Mouse (Mus musculus) brain, embryonic 14.5 days (tissue): ENCODE results near the gene Gm15557. TPM values are rescaled to one million over a fixed set of nuclear protein-coding genes. Genes with fewer than 3 reads are reported as not detected.
"Not testable (repeated sequence)": the region's sequence is repeated elsewhere in the genome, so short reads cannot be mapped to it uniquely, and the experiment has no call there.

Source experiments
- DNase-seq: peaks from one replicate; pipeline ENCODE4 v3.0.0-alpha.2; 2011; ENCODE audit warnings: low read depth
- CTCF ChIP-seq: fragments of 200-500 bp; IDR thresholded peaks from 2 replicates; pipeline ENCODE4 v1.5.1; 2012; ENCODE audit warnings: inconsistent platforms, mild to moderate bottlenecking, moderate library complexity, borderline replicate concordance; ENCODE audit not compliant: insufficient read depth, insufficient read length; ENCODE audit errors: extremely low read depth
- POLR2A ChIP-seq: fragments of 200-500 bp; IDR thresholded peaks from 2 replicates; pipeline ENCODE4 v1.6.1; 2012; ENCODE audit warnings: mild to moderate bottlenecking, inconsistent platforms, borderline replicate concordance; ENCODE audit not compliant: poor library complexity, insufficient read depth, insufficient read length, severe bottlenecking; ENCODE audit errors: extremely low read depth
- polyA plus RNA-seq: library from polyadenylated mRNA; depleted of rRNA; stranded (reverse); fragments of >200 nt; gene quantifications from 2 replicates; pipeline ENCODE4 v1.2.3, GENCODE M21; 2012; rRNA removed

Gene Gm15557
- not detected in 2 replicates for polyA plus RNA-seq

DNA sequence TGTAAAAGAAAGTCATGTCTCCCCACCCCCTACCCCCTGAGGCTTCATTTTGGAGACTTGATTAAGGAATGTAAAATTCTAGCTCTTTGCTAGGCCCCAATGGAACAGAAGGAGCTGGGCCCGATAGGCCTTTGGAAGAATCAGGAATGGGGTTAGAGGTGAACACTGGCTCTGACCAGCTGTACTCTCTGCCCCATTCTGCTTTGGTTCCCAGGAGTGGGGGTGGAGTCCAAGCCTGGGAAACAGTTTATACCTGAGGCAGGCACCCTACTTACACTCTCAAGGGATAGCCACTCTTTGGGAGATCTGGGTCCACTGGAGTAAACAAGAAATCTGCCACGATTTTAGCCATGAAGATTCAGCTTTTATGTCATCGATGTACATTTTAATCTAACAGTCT, at the start of gene Gm15557:
TSS of gene Gm15557 (plus strand) at position 48 of the 400 bp plus-strand sequence.
- no peak for TF ChIP-seq POLR2A
- no peak for TF ChIP-seq CTCF
- DNase-seq: no peak

DNA sequence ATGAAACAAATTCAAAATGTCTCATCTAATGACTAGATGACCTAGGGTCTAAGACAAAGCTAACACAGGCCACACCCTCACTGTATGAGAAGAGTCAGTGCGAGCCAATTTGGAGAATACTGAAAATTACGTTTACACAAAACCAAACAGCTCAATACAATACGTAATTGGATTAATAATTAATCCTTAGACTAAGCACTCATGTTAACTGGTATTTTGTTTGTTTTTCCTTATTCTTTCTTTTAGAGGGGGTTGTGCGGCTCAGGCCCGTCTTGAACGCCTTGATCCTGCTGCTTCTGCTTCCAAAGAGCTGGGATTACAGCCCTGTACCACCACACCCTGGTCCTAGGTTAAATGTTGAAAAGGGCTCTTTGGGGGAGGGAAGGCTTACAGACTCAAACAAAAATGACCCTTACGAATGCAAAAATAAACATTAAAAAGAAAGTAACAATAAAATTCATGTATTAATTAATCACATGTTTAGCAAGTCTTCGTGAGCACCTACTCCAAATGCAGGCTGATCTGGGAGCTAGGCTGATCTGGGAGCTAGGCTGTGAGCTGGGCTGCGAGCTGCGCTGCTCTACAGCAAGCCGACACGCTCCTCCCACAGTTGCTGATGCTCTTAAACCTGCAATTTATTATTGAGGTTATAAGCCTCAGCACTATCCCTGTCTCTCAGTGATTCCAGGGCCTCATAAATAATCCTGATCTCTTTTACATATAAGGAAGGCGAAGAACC, 46.1 kb upstream of the Gm15557 start:
- TF ChIP-seq CTCF (no peak), POLR2A (no peak)

DNA sequence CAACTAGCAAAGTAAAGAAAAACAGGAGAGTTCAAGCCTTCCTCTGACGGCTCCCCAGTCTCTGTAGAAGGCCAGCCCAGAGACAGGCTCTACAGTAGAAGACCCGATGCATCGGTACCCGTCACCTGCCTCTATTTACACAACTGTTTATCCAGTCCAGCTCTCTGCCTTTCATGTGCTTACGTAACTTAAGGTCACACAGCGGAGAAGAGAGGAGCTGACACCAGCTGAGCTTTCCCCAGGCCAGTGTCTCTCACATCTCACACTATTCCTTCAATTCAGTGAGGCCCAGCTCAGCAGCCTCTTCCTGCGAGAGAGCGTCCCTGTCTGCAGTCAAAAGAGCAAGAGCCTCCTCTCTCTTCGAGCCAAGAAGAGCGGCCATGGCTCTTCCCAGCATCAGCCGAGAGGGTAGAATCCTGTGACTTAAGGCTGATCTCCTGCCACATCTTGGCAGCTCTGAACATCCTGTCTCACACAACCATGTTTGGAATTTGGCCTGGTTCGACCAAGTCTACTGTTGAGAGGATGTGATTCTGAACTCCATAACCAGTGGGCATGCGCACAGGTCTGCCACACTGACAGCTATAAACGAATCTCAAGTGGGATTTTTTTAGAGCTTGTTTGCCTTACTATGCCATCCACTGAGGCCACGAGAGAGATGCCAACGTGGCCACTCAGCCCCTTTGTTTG, 45.3 kb upstream of the Gm15557 start:
- DNase-seq: no peak
- TF ChIP-seq CTCF: no peak
- TF ChIP-seq POLR2A: no peak

More for the DNA sequence above, 46.1 kb upstream of the Gm15557 start:
- DNase-seq: no peak

DNA sequence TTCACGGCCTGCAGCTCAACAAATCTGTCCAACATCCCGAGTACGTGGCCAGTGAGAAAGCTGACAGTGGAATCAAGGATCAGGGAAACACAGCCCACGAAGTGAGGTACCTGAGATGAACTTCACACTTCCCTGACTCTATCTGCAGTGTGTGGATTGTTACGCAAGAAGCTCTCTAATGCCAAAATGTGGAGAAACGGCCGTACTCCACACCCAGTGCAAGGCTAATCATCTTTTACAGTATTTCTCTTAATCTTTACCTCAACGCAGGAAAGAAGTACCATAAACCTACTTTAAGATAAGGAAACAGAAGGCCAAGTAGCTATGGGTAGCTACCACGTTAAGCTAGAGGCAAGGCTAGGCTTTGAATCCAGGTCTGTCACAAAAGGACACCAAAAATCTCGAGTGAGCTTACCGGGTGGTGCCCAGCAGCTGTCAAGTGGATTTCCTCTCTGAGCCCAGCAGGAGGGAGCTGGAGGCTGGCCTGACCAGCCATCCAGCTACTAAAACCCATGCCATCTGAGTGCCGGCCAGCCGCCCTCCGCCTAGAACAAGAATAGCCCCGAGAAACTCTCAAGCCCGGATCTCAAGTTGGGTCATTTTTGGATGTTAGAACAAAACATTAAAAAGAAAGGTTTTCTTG, 37.4 kb upstream of the Gm15557 start:
- no peak for DNase-seq
- TF ChIP-seq CTCF (no peak), POLR2A (no peak)

DNA sequence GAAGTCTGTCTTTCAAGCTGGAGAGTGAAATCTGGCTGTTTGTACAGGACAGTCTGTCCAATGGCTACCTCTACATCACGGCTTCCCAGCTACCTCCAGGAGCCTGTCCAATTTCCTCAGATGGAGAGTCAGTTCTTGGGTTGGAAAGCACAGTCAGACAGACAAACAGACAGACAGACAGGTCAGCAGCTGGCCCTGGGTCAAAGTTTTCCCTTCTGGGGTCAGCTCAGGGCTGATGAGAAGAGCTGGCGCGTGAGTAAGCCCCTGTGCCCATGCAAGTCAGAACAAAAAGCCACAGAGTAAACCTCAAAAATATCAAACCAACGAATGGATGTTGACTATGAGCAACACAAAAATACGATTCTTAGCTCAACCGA, 36.9 kb upstream of the Gm15557 start:
- TF ChIP-seq CTCF (no peak), POLR2A (no peak)
- DNase-seq: no peak

DNA sequence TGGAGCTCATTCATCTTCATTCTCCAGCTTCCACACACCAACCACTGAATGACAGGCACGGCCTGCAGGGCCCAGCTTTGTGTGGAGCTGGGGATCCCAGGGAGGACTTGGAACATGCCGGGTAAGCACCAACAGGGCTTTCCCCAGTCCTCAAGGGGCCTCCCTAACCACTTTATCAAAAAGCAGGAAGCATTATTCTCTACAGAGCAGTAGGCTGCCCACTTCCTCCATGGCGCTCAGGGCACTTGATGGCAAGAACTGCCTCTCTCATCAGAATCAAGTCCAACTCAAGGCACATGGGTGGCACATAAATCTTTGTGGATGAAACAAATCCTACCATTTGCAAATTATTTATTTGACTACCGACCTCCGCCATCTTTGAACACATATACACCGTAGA, 25.8 kb upstream of the Gm15557 start:
- DNase-seq: no peak
- no peak for TF ChIP-seq POLR2A
- no peak for TF ChIP-seq CTCF

DNA sequence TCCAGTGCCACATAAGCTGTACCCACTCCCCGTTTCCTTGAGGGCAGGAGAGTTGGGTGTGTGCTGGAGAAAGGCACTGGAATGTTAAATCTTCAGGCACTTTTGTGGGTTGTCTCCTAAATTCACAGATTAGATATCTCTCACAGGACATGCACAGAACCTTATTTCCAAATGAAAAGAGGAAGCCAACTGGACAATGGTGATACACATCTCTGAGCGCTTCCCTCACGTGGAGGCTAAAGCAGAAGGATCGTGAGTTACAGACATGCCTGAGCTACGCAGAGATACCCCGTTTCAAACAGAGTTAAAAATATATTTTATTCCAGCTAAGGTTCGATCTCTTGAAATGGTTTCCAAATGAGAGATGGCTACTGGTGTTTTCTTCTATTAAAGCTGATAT, 17.4 kb upstream of the Gm15557 start:
- TF ChIP-seq CTCF (no peak), POLR2A (no peak)
- DNase-seq: no peak

DNA sequence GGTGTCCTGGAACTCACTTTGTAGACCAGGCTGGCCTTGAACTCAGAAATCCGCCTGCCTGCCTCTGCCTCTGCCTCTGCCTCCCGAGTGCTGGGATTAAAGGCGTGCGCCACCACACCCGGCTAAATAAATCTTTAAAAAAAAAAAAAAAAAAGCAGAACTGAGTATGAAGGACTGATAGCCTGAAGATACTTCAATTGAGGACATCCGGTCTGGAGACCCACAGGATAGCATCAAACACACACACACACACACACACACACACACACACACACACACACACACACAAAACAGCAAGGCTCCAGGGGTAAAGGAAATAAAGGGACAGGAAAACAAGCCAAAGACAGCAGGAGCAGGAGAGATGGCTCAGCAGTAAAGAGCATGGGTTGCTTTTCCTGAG, 15.3 kb upstream of the Gm15557 start:
- DNase-seq: not testable (repeated sequence)

DNA sequence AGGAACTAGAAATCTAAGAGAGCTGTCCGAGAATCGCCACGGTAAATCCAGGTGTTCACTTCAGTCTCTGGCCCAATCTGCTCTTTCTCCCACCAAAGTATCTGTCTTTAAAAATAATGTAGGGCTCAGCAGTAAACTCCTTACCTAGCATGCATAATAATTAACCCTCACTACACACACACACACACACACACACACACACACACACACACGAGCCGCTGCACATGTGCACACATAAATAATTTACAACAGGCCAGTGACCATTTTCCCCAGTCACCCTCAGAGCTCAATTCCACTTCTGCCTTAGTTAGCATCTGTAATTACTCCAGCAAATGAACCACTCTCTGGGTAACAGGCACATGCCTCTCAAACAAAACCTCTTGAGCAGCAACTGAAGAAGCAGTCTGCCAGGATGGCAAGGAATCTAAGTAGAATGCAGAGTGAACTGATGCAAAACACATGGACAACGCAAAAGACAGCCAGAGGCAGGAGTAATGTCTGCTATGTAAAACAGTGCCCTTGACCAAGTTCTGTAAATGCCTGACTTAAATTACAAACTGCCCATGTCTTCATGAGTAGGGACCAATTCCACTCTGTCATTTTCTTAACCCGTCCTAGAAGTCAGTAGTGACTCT, 11.7 kb upstream of the Gm15557 start:
- TF ChIP-seq CTCF (no peak), POLR2A (no peak)
- peak; percentile 41 for DNase-seq

DNA sequence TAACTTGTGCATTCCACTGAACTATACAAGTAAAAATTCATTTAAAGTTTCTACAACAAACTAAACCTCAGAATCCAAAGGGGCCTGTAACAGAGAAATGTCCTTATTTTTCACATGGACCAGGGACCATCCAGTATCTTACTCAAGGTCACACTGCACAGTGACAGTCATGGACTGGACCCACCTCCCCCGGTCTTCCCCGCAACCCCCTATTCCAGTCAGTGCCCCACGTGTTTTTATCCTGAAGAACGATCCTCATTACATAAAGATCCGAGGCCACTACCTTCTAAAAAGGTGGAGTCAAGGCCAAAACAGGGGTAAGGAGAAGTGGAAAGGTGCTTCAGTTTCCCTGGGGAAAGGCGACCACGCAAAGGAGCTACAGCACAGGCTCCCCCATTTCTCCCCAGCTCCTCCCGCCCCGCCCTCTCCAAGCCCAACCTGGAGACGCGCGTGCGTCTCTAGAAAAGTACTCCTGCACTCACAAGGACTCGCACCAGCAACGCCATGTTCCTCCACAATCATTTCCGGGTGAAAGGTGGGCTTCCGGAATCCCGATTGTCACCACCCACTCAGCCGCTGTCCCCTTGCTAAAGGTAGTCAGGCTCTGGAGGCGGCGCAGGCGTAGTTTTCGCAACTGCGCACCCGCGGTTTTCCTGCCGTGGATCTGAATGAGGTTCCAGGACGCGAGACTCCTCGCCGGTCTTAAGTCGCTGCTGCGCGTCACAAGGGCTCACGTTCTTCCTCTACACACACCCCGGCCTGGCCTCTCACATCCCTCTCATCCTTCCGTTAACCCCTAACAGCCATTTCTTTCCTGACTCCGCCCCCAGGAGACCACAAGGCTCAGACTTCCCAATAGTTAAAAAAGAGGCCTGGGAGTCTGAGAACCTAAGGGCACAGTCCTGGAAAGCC, 10.7 kb upstream of the Gm15557 start, which contains the start of gene Uqcc1:
TSS of gene Uqcc1 (minus strand) at position 780 of the 912 bp plus-strand sequence.
- no peak for TF ChIP-seq CTCF
- peak; percentile 50; the same call in 1 of the 2 replicates for TF ChIP-seq POLR2A
- DNase-seq: peak; percentile 98
